Mouse (Mus musculus) kidney, embryonic 14.5 days (tissue): ENCODE measurements around the gene Smad6. TPM values are rescaled to one million over a fixed set of nuclear protein-coding genes. Genes with fewer than 3 reads are reported as not detected.
A peak's percentile ranks its signal among the peaks of the same experiment; 100 is the strongest.

ENCODE experiments used
- ATAC-seq: fragments of 200-750 bp; cut with Nextera tagmentation; 2 replicates; pipeline ENCODE4 v1.8.0; 2017; ENCODE audit warnings: moderate number of reproducible peaks, mild to moderate bottlenecking, moderate TSS enrichment, moderate library complexity; ENCODE audit not compliant: low FRiP score, low TSS enrichment
- H3K27ac ChIP-seq: fragments of 300-500 bp; sonication (generic); 2 replicates; pipeline ENCODE4 v1.5.1; 2014; ENCODE audit warnings: low read depth, mild to moderate bottlenecking, low read length, moderate library complexity, mixed read lengths
- H3K27me3 ChIP-seq: fragments of 300-500 bp; sonication (generic); 2 replicates; pipeline ENCODE4 v1.6.1; 2014; ENCODE audit warnings: mild to moderate bottlenecking, low read length; ENCODE audit not compliant: control insufficient read depth, insufficient read depth
- H3K36me3 ChIP-seq: fragments of 300-500 bp; sonication (generic); 2 replicates; pipeline ENCODE4 v1.6.1; 2014; ENCODE audit warnings: low read length, mixed read lengths; ENCODE audit not compliant: control insufficient read depth, insufficient read depth
- H3K4me1 ChIP-seq: fragments of 300-500 bp; sonication (generic); 2 replicates; pipeline ENCODE4 v1.6.1; 2014; ENCODE audit warnings: low read length, mixed read lengths; ENCODE audit not compliant: control insufficient read depth, insufficient read depth
- H3K4me2 ChIP-seq: fragments of 300-500 bp; sonication (generic); replicated peaks from 2 replicates; pipeline ENCODE4 v1.6.1; 2014; ENCODE audit warnings: low read depth, mild to moderate bottlenecking, low read length
- H3K4me3 ChIP-seq: fragments of 300-500 bp; sonication (generic); 2 replicates; pipeline ENCODE4 v1.5.1; 2014; ENCODE audit warnings: mild to moderate bottlenecking, low read length
- H3K9ac ChIP-seq: fragments of 300-500 bp; sonication (generic); 2 replicates; pipeline ENCODE4 v1.6.1; 2014; ENCODE audit warnings: low read depth, mild to moderate bottlenecking, low read length, moderate library complexity
- H3K9me3 ChIP-seq: fragments of 300-500 bp; sonication (generic); 2 replicates; pipeline ENCODE4 v1.6.1; 2016; ENCODE audit warnings: low read length; ENCODE audit not compliant: control insufficient read depth
- WGBS: fragments of 180-500 bp; shearing (Covaris S2); extraction: QIAGEN DNeasy Blood & Tissue Kit; methylation state at CpG from one replicate; pipeline ENCODE4 v1.1.7; 2014; 5-methylcytosine and 5-hydroxymethylcytosine counted together
- polyA plus RNA-seq: library from polyadenylated mRNA; unstranded; fragments of >200 nt; fragmentation: Nextera tagmentation; extraction: Ambion mirVana; gene quantifications from 2 replicates; pipeline ENCODE4 v1.2.1, GENCODE M21; 2014

Smad6 gene
- polyA plus RNA-seq, 1 experiment from 2014 or later = 14.3 TPM

DNA sequence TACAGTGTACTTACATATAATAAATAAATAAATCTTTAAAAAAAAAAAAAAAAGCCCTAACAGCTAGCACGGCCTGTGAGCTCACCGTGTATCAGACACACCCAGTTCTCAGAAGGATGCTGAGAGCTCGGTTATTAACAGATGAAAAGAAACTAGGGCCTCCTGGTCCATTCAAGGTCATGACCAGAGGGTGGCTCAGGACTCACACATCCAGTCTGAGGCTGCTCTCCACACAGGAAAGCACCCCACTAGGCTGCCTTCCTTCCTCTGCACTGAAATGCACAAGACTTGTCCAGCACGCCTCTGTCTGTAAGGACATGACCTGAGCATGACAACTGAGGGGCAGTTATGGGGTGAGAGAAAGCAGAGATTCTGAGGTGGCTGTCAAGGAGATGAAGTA lies 50.3 kb downstream of the Smad6 start:
- no peak overlapping the region for H3K27ac ChIP-seq
- no peaks in the 10 kb centered on the region for H3K9me3 ChIP-seq
- no peak for ATAC-seq
- H3K4me1 ChIP-seq = peaks cover 81% of the 10 kb centered on the region
- H3K36me3 ChIP-seq = peaks cover 5% of the 10 kb centered on the region; the same call in 1 of the 2 replicates
- no peak overlapping the region for H3K4me2 ChIP-seq
- H3K4me3 ChIP-seq = no peak overlapping the region
- no peaks in the 10 kb centered on the region for H3K27me3 ChIP-seq
- no peak overlapping the region for H3K9ac ChIP-seq
- WGBS = 66% methylated on average over 4 of the region's 4 CpGs

DNA sequence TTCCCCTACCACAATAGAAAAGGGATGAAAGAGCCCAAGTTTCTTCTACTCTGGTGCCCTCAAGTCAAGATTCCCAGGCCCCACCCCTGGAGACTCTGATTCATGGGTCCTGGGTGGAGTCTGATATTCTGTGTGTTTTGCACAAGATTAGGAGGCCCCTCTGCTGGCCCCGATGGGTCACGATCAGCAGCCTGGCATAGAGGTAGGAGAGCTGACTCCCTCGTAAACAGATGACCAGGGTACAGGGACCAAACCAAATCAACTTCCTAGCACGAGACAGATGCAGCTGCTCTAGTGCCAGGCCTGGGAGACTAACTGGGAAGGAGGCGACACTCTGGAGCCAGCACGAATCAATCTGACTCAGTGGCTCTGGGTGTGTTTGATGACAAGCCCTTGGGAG lies 51.0 kb downstream of the Smad6 start:
- no peak for ATAC-seq
- 60% methylated on average over 6 of the region's 6 CpGs for WGBS
- H3K27me3 ChIP-seq = no peaks in the 10 kb centered on the region
- H3K9ac ChIP-seq = no peak overlapping the region
- H3K4me2 ChIP-seq = no peak overlapping the region
- H3K4me3 ChIP-seq = no peak overlapping the region
- H3K36me3 ChIP-seq = peaks cover 5% of the 10 kb centered on the region; the same call in 1 of the 2 replicates
- H3K27ac ChIP-seq = peak overlapping the region; percentile 76
- H3K4me1 ChIP-seq = peaks cover 81% of the 10 kb centered on the region
- H3K9me3 ChIP-seq = no peaks in the 10 kb centered on the region

DNA sequence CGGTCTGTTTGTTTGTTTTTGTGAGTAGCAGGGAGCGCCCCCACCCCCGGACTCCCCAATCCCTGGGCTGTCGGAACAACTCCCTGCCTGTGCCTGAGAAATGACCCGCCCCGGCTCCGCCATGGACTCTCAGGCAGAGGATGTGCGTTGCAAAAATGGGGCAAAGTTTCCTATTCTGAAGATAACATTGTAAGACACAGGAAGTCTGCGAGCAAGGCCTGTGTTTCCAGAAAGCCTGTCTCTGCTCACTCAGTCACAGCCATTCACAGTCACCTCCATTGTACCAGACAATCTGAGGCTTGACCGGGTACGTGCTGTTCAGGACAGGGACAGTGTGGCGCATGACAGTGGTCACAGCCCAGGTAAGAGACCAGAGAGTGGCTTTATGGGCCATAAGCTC lies 51.5 kb downstream of the Smad6 start:
- Histone ChIP-seq H3K27me3 (no peaks in the 10 kb centered on the region), H3K27ac (peak overlapping the region; percentile 76), H3K9ac (no peak overlapping the region), H3K4me2 (no peak overlapping the region), H3K4me3 (no peak overlapping the region), H3K36me3 (peaks cover 5% of the 10 kb centered on the region; the same call in 1 of the 2 replicates), H3K9me3 (no peaks in the 10 kb centered on the region), H3K4me1 (peaks cover 81% of the 10 kb centered on the region)
- 53% methylated on average over 12 of the region's 12 CpGs for WGBS
- ATAC-seq = no peak

DNA sequence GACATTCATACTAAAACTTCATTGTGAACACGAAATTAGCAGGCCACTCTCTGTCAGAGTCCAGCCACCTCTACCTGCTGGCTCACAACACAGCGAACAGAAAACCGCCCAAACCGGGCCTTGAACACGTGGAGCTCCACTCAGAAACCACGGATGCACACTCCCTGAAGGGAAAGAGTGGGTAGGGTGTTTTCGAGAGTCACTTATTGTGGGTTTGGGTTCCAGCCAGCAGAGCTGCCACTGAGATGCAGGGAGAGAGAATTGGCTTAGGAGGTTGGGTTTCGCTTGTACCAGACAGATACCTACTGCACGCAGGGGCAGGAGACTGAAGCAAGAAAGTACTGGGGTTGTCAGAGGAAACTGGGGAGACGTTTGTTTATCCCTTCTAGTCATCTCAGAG lies 52.4 kb downstream of the Smad6 start:
- WGBS = 78% methylated on average over 10 of the region's 10 CpGs

DNA sequence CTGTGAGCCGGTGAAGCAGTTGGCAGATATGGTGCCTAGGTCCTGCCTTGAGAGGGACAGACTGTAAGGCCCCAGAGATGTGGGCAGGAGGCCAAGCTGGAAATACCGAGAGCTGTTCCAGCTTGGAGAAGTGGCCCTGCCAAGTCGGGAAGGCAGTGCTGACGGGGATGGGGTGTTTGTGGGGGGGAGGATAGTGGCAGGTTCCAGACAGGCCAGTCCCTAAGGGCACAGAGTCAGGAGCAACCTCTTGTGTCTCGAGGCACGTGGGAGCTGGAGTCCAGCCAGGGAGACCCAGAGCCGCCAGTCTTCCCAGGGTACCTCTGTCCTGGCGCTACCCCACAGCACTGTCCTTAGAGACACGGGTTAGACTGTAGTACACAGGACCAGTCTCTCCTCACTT lies 53.3 kb downstream of the Smad6 start:
- Histone ChIP-seq H3K4me2 (no peak overlapping the region), H3K27ac (no peak overlapping the region; the same call in 1 of the 2 replicates), H3K4me3 (no peak overlapping the region), H3K27me3 (no peaks in the 10 kb centered on the region), H3K9me3 (no peaks in the 10 kb centered on the region), H3K4me1 (peaks cover 81% of the 10 kb centered on the region), H3K36me3 (peaks cover 5% of the 10 kb centered on the region; the same call in 1 of the 2 replicates), H3K9ac (no peak overlapping the region)
- 46% methylated on average over 9 of the region's 9 CpGs for WGBS
- no peak for ATAC-seq

More for the DNA sequence above, 52.4 kb downstream of the Smad6 start:
- Histone ChIP-seq H3K27ac (0 out of 2 replicates have a peak overlapping the region, but pooled peaks have one; percentile 76), H3K4me3 (no peak overlapping the region), H3K36me3 (peaks cover 5% of the 10 kb centered on the region; the same call in 1 of the 2 replicates), H3K4me2 (no peak overlapping the region), H3K9ac (no peak overlapping the region), H3K9me3 (no peaks in the 10 kb centered on the region), H3K27me3 (no peaks in the 10 kb centered on the region), H3K4me1 (peaks cover 82% of the 10 kb centered on the region)
- no peak for ATAC-seq

DNA sequence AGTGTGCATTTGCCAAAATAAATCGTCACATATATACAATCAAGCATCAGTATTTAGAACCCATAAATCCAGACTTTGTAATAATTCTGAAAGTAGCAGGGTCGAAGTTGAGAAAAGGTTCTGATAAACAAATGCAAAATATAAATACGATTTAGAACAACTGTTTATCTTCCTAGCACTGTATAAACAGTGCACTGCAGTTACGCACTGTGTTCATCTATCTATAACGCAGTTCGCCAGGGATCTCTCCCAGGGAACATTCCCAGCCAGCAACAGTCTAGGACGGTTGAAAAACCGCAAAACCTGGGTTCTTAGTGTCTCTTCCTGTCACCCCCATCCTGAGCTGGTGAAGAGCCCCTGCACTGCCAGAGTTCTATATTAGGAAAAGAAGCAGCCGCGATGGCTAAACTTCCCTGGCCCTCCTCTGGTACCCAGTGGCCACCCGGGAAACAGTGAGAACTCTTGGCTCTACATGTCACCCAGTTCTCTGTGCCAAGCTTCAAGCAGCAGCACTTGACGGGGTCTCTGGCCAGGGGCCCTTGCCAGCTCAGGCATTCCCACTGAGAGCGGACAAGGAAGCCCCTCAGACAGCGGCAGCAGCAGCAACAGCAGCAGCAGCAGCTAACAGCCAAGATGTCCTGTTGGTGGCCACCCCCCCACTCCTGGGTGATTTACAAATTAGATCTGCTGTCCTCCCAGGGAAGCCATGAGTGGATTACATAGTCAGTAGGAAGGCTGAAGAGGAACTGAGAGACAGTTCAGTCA lies 54.3 kb downstream of the Smad6 start:
- WGBS = 59% methylated on average over 14 of the region's 14 CpGs
- no peak for ATAC-seq

DNA sequence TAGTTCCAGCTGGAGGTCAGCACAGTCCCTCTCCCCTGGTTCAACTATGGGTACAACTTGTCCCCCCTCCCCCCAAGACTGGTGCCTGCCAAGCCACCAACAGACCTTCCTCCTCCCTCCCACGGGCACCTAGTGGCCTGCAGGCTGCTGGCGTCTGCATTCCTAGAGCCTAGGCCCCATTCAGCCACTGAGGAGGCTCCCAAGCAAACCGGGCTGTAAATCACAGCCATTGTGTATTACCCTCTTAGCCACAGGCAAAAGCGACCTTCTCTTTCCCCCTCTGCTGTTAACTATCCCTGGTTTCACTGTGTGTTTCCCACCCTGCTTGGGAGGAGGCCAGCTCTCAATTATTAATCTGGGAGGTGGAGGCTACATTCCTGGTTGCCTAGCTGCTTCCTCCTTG lies 56.3 kb downstream of the Smad6 start:
- peaks cover 87% of the 10 kb centered on the region for H3K4me1 ChIP-seq
- H3K9ac ChIP-seq = no peak overlapping the region
- peak; percentile 54 for ATAC-seq
- no peaks in the 10 kb centered on the region for H3K27me3 ChIP-seq
- peak overlapping the region; percentile 81 for H3K27ac ChIP-seq
- no peaks in the 10 kb centered on the region for H3K36me3 ChIP-seq
- no peak overlapping the region for H3K4me2 ChIP-seq
- no peak overlapping the region for H3K4me3 ChIP-seq
- WGBS = 6% methylated on average over 4 of the region's 4 CpGs
- no peaks in the 10 kb centered on the region for H3K9me3 ChIP-seq

More for the DNA sequence above, 54.3 kb downstream of the Smad6 start:
- Histone ChIP-seq H3K27me3 (no peaks in the 10 kb centered on the region), H3K9me3 (no peaks in the 10 kb centered on the region), H3K36me3 (peaks cover 2% of the 10 kb centered on the region; the same call in 1 of the 2 replicates), H3K4me2 (no peak overlapping the region), H3K27ac (peak overlapping the region; percentile 27), H3K4me1 (peaks cover 86% of the 10 kb centered on the region), H3K4me3 (no peak overlapping the region), H3K9ac (peak overlapping the region; percentile 19; the same call in 1 of the 2 replicates)

DNA sequence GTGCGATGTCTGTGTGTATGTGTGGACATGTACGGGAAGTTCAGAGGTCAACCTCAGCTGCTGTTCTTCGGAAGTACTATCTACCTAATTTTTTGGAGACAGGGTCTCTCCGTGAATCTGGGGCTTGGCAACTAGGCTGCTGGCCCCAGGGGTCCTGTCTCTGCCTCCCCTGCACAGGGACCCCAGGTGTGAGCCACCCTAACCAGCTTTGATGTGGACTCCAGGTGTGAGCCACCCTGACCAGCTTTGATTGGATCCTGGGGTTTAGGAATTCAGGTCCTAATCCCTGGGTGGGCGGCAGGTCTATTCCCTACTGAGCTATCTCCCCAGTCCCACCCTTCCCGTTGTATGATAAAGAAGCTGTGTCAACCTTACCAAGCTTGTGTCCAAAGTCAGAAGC lies 60.0 kb downstream of the Smad6 start:
- Histone ChIP-seq H3K9me3 (no peaks in the 10 kb centered on the region), H3K27ac (no peak overlapping the region), H3K4me1 (peaks cover 94% of the 10 kb centered on the region), H3K4me3 (no peak overlapping the region), H3K36me3 (no peaks in the 10 kb centered on the region), H3K4me2 (no peak overlapping the region), H3K27me3 (no peaks in the 10 kb centered on the region), H3K9ac (no peak overlapping the region)
- no peak for ATAC-seq
- WGBS = 71% methylated on average over 6 of the region's 6 CpGs

DNA sequence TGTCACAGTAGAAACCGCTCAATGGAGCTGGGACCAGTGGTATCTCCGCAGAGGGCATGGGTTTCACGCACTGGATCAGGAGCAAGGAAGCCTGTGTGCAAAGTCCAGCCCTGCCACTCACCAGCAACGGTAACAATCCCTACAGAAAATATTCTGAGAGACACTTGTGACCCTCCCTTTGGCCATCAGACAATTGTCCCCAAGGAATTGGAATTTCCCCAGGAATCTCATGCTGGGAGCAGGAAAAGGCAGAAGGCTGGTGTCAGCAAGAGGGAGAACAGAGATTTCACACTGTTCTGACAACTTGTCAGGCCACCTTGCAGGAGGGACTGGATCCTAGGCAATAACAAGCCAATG lies 61.1 kb downstream of the Smad6 start:
- H3K27ac ChIP-seq = peak overlapping the region; percentile 97
- WGBS = 13% methylated on average over 4 of the region's 4 CpGs
- ATAC-seq = no peak
- peak overlapping the region; percentile 58; the same call in 1 of the 2 replicates for H3K9ac ChIP-seq
- H3K4me1 ChIP-seq = peaks cover 94% of the 10 kb centered on the region
- peak overlapping the region; percentile 24; the same call in 1 of the 2 replicates for H3K4me2 ChIP-seq
- no peaks in the 10 kb centered on the region for H3K9me3 ChIP-seq
- no peaks in the 10 kb centered on the region for H3K27me3 ChIP-seq
- H3K36me3 ChIP-seq = no peaks in the 10 kb centered on the region
- H3K4me3 ChIP-seq = no peak overlapping the region
